Mouse (Mus musculus) left cerebral cortex, postnatal 14 days (tissue): ENCODE data around the gene Gdpd4. TPM values are rescaled to one million over a fixed set of nuclear protein-coding genes. Genes with fewer than 3 reads are reported as not detected.

Source experiments
- DNase-seq, 2 experiments: peaks; one replicate each; pipeline ENCODE4 v3.0.0; 2021 to 2022; ENCODE audit warnings: low spot score in 2 of 2, mixed read lengths in 1 of 2
- intact Hi-C: fragments of 180-260 bp; cut with DNase I; formaldehyde crosslinking; loops from one replicate; pipeline ENCODE4 v1.15.1; 2025
- total RNA-seq, 2 experiments: library from RNA; stranded (reverse); gene quantifications; 2 replicates each; pipeline ENCODE4 v1.2.3; 2021

Gdpd4 gene
- total RNA-seq, 2 experiments from 2014 or later: 0.15 to 0.17 TPM

GRCm38 (mm10) chr7:98082376-98082775 is 162.6 kb downstream of the Gdpd4 start:
- DNase-seq: no peak
- intact Hi-C loops: no loop called here

DNA sequence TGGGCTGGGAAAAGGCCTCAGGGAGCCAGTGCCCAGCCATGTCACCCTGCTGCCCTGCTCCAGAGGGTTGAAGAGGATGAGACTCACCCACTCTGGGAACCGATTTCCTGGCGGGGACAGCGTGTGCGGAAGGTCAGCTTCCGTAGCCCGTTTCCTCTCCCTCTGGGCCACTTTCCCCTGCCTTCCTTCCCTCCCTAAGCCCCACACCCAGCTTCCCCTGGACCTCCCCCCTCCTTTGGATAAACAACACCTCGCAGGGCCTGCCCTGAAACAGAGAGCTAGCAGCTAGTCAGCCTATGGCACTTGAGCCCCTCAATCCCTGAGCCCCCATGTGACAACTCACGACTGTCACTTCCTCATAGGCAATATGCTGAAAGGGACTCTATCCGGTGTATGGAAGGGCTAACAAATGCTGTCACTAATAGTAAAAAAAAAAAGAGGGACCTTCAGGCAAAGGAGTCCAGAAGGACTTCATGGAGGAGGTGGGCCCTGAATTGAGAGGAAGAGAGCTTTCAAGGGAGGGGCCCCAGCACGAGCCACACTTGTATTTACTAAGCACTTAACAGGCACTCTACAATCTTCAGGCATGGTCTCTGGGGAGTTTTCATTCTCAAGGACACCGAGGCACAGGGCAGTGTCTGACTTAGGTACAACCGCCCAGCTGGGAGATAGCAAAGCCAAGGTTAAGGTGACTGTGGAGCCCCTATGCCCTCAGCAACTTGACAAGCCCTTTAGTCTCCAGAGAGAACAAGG is 165.0 kb downstream of the Gdpd4 start:
- intact Hi-C loops: no loop called here
- DNase-seq: no peak

- intact Hi-C loops: no loop called here
- no peak for DNase-seq
Measured at GRCm38 (mm10) chr7:98085314-98085713, 165.6 kb downstream of the Gdpd4 start.

- DNase-seq: no peak
- intact Hi-C loops: no loop called here
Measured at GRCm38 (mm10) chr7:98086346-98086745, 166.6 kb downstream of the Gdpd4 start.

DNA sequence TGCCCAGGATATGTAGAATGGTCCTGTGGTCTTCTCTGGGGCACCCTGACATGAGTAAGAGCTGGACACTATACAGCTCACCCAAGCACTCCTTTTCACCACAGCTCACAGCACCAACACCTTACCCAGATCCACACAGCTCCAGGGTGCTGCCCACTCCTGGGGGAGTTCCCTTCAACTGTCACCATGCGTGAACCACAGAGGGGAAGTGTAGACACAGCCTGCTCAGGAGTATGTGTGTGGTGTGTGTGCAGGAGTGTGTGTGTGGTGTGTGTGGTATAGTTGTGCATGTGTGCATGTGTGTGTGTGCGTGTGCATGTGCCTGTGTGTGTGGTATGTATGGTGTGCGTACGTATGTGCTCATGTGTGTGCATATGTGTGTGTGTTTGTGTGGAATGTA is 176.1 kb downstream of the Gdpd4 start:
- DNase-seq: no peak
- intact Hi-C loops: no loop called here

DNA sequence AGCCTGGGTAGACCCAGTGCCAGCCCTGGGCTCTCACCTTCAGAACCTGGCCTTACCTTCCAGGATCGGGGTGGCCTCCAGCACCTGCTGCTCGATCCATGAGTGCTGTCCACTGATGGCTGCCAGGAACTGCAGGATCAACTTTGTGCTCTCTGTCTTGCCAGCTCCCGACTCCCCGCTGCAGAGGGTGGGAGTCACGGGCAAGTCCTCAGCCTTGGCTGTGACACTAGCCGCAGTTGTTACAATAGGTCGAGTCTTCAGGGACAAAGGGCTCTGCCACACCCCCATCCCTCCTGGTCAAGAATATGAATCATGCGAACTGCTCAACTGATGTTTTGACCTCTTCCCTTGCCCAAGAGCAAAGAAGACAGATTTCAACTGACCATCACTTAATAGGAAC is 177.8 kb downstream of the Gdpd4 start:
- intact Hi-C loops: no loop called here
- DNase-seq: no peak

Other genes with a start within 250 kb of the Gdpd4 start
- 10 to 100 TPM; 73.5 to 77.2 TPM for gene Clns1a, start 223.3 kb upstream of the Gdpd4 start, total RNA-seq
- gene Aqp11, start 181.7 kb upstream of the Gdpd4 start, total RNA-seq: 10 to 100 TPM; 22.9 to 23.6 TPM
- gene Pak1, start 131.4 kb upstream of the Gdpd4 start, total RNA-seq: 100 to 1,000 TPM; 272 to 273 TPM
- 10 to 100 TPM; 12.4 to 13.7 TPM for gene Myo7a, start 199.6 kb downstream of the Gdpd4 start, total RNA-seq
- under 1 TPM; 0.66 to 0.79 TPM for gene Omp, start 225.5 kb downstream of the Gdpd4 start, total RNA-seq